Mouse (Mus musculus): ENCODE results near the gene Tmem53. TPM values are rescaled to one million over a fixed set of nuclear protein-coding genes. Genes with fewer than 3 reads are reported as not detected.

Gene Tmem53
- polyA plus RNA-seq, 1 experiment from 2014 or later, result 4.9 TPM

- H3K36me3 ChIP-seq (ENCODE audit: control insufficient read depth, insufficient read depth, low read length), result no peaks in the 10 kb centered on the region
- ATAC-seq (replicated peaks; ENCODE audit: low FRiP score) (no peak), DNase-seq (ENCODE audit: low spot score) (no peak)
- H3K4me2 ChIP-seq, result no peak overlapping the region
- no peaks in the 10 kb centered on the region for H3K9me3 ChIP-seq (ENCODE audit: control insufficient read depth, low read length)
- 64% methylated on average over 9 of the region's 9 CpGs for WGBS
- no peaks in the 10 kb centered on the region for H3K4me1 ChIP-seq (replicated peaks; ENCODE audit: control insufficient read depth, insufficient read depth, low read length)
- H3K27ac ChIP-seq (ENCODE audit: low read depth, low read length), result no peak overlapping the region
- no peaks in the 10 kb centered on the region for H3K27me3 ChIP-seq (replicated peaks; ENCODE audit: control insufficient read depth, insufficient read depth, low read length)
- H3K4me3 ChIP-seq (ENCODE audit: low read depth, low read length), result no peak overlapping the region
- no peak overlapping the region for H3K9ac ChIP-seq (ENCODE audit: low read depth, low read length)
These were observed 30.8 kb upstream of the Tmem53 start for GRCm38 (mm10) chr4:117220741-117221515.

DNA sequence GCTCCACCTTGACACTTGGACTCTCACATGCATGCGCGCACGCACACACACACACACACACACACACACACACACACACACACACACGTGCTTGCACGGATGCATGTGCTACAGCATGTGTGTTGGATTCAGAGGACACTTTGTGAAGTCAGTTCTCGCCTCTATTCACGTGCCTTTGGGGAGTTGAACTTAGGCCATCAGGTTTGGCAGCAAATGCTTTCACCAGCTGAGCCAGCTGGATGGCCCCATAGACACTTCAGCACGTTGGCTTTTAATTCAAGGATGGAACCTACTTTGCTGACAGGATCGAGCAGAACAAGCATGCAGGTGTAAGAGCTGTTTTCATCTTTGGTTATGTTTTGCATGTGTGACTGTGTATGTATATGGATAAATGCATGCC is 29.9 kb upstream of the Tmem53 start:
- H3K9me3 ChIP-seq (ENCODE audit: control insufficient read depth, low read length), result no peaks in the 10 kb centered on the region
- no peaks in the 10 kb centered on the region for H3K4me1 ChIP-seq (replicated peaks; ENCODE audit: control insufficient read depth, insufficient read depth, low read length)
- no peak overlapping the region for H3K9ac ChIP-seq (ENCODE audit: low read depth, low read length)
- ATAC-seq (replicated peaks; ENCODE audit: low FRiP score) (no peak), DNase-seq (ENCODE audit: low spot score) (no peak)
- no peaks in the 10 kb centered on the region for H3K36me3 ChIP-seq (ENCODE audit: control insufficient read depth, insufficient read depth, low read length)
- no peak overlapping the region for H3K4me2 ChIP-seq
- 83% methylated on average over 9 of the region's 9 CpGs for WGBS
- no peaks in the 10 kb centered on the region for H3K27me3 ChIP-seq (replicated peaks; ENCODE audit: control insufficient read depth, insufficient read depth, low read length)
- no peak overlapping the region for H3K4me3 ChIP-seq (ENCODE audit: low read depth, low read length)
- no peak overlapping the region for H3K27ac ChIP-seq (ENCODE audit: low read depth, low read length)

DNA sequence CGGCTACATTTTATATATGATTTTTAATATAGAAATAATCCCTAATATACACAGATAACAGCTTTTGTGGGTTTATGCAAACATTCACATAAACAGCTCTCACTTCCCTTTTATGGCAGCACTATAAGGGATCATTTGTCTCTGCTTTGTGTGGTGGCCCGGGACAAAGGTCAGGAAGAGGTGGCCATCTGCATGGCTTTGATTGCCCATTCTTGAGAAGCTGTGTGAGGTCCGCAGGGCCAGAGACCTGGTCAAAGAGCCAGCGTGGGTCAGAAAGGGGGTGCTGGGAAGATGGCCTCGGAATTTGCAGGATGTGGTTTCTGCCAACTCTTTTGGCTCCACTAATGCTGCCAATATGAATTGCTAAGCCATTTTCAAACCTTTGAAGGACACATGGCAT is 28.8 kb upstream of the Tmem53 start:
- Histone ChIP-seq H3K27me3 (replicated peaks; ENCODE audit: control insufficient read depth, insufficient read depth, low read length) (no peaks in the 10 kb centered on the region), H3K4me1 (replicated peaks; ENCODE audit: control insufficient read depth, insufficient read depth, low read length) (no peaks in the 10 kb centered on the region), H3K27ac (ENCODE audit: low read depth, low read length) (no peak overlapping the region), H3K9me3 (ENCODE audit: control insufficient read depth, low read length) (no peaks in the 10 kb centered on the region), H3K9ac (ENCODE audit: low read depth, low read length) (no peak overlapping the region), H3K4me3 (ENCODE audit: low read depth, low read length) (no peak overlapping the region), H3K4me2 (no peak overlapping the region), H3K36me3 (ENCODE audit: control insufficient read depth, insufficient read depth, low read length) (no peaks in the 10 kb centered on the region)
- 35% methylated on average over 5 of the region's 5 CpGs for WGBS
- no peak for DNase-seq (ENCODE audit: low spot score)
- no peak for ATAC-seq (replicated peaks; ENCODE audit: low FRiP score)

GRCm38 (mm10) chr4:117224122-117224521 is 27.6 kb upstream of the Tmem53 start:
- H3K4me1 ChIP-seq (replicated peaks; ENCODE audit: control insufficient read depth, insufficient read depth, low read length), result no peaks in the 10 kb centered on the region
- DNase-seq (ENCODE audit: low spot score) (no peak), ATAC-seq (replicated peaks; ENCODE audit: low FRiP score) (no peak)
- 66% methylated on average over 8 of the region's 8 CpGs for WGBS
- H3K9ac ChIP-seq (ENCODE audit: low read depth, low read length), result no peak overlapping the region
- H3K36me3 ChIP-seq (ENCODE audit: control insufficient read depth, insufficient read depth, low read length), result no peaks in the 10 kb centered on the region
- H3K27ac ChIP-seq (ENCODE audit: low read depth, low read length), result no peak overlapping the region
- no peak overlapping the region for H3K4me2 ChIP-seq
- H3K27me3 ChIP-seq (replicated peaks; ENCODE audit: control insufficient read depth, insufficient read depth, low read length), result no peaks in the 10 kb centered on the region
- H3K9me3 ChIP-seq (ENCODE audit: control insufficient read depth, low read length), result no peaks in the 10 kb centered on the region
- H3K4me3 ChIP-seq (ENCODE audit: low read depth, low read length), result no peak overlapping the region

- ATAC-seq (replicated peaks; ENCODE audit: low FRiP score) (no peak), DNase-seq (ENCODE audit: low spot score) (no peak)
- H3K9ac ChIP-seq (ENCODE audit: low read depth, low read length), result no peak overlapping the region
- no peaks in the 10 kb centered on the region for H3K9me3 ChIP-seq (ENCODE audit: control insufficient read depth, low read length)
- H3K4me2 ChIP-seq, result no peak overlapping the region
- no peak overlapping the region for H3K4me3 ChIP-seq (ENCODE audit: low read depth, low read length)
- H3K27ac ChIP-seq (ENCODE audit: low read depth, low read length), result no peak overlapping the region
- no peaks in the 10 kb centered on the region for H3K36me3 ChIP-seq (ENCODE audit: control insufficient read depth, insufficient read depth, low read length)
- H3K4me1 ChIP-seq (replicated peaks; ENCODE audit: control insufficient read depth, insufficient read depth, low read length), result no peaks in the 10 kb centered on the region
- no peaks in the 10 kb centered on the region for H3K27me3 ChIP-seq (replicated peaks; ENCODE audit: control insufficient read depth, insufficient read depth, low read length)
These were observed 26.5 kb upstream of the Tmem53 start for GRCm38 (mm10) chr4:117225250-117225649.

GRCm38 (mm10) chr4:117229590-117229989 is 22.2 kb upstream of the Tmem53 start:
- H3K36me3 ChIP-seq (ENCODE audit: control insufficient read depth, insufficient read depth, low read length), result no peaks in the 10 kb centered on the region
- DNase-seq (ENCODE audit: low spot score) (no peak), ATAC-seq (replicated peaks; ENCODE audit: low FRiP score) (no peak)
- no peak overlapping the region for H3K27ac ChIP-seq (ENCODE audit: low read depth, low read length)
- no peaks in the 10 kb centered on the region for H3K27me3 ChIP-seq (replicated peaks; ENCODE audit: control insufficient read depth, insufficient read depth, low read length)
- no peaks in the 10 kb centered on the region for H3K9me3 ChIP-seq (ENCODE audit: control insufficient read depth, low read length)
- H3K4me1 ChIP-seq (replicated peaks; ENCODE audit: control insufficient read depth, insufficient read depth, low read length), result no peaks in the 10 kb centered on the region
- no peak overlapping the region for H3K4me2 ChIP-seq
- WGBS, result 55% methylated on average over 15 of the region's 15 CpGs
- H3K4me3 ChIP-seq (ENCODE audit: low read depth, low read length), result no peak overlapping the region
- H3K9ac ChIP-seq (ENCODE audit: low read depth, low read length), result no peak overlapping the region

GRCm38 (mm10) chr4:117230331-117230730 is 21.4 kb upstream of the Tmem53 start:
- Histone ChIP-seq H3K9me3 (ENCODE audit: control insufficient read depth, low read length) (no peaks in the 10 kb centered on the region), H3K27me3 (replicated peaks; ENCODE audit: control insufficient read depth, insufficient read depth, low read length) (no peaks in the 10 kb centered on the region), H3K9ac (ENCODE audit: low read depth, low read length) (no peak overlapping the region), H3K4me3 (ENCODE audit: low read depth, low read length) (no peak overlapping the region), H3K36me3 (ENCODE audit: control insufficient read depth, insufficient read depth, low read length) (no peaks in the 10 kb centered on the region), H3K4me2 (no peak overlapping the region), H3K4me1 (replicated peaks; ENCODE audit: control insufficient read depth, insufficient read depth, low read length) (no peaks in the 10 kb centered on the region), H3K27ac (ENCODE audit: low read depth, low read length) (no peak overlapping the region)
- WGBS, result 43% methylated on average over 10 of the region's 10 CpGs
- ATAC-seq (replicated peaks; ENCODE audit: low FRiP score) (no peak), DNase-seq (ENCODE audit: low spot score) (no peak)

GRCm38 (mm10) chr4:117231208-117231607 is 20.5 kb upstream of the Tmem53 start:
- H3K27me3 ChIP-seq (replicated peaks; ENCODE audit: control insufficient read depth, insufficient read depth, low read length), result no peaks in the 10 kb centered on the region
- no peaks in the 10 kb centered on the region for H3K4me1 ChIP-seq (replicated peaks; ENCODE audit: control insufficient read depth, insufficient read depth, low read length)
- ATAC-seq (replicated peaks; ENCODE audit: low FRiP score), result no peak
- no peak overlapping the region for H3K27ac ChIP-seq (ENCODE audit: low read depth, low read length)
- 79% methylated on average over 2 of the region's 2 CpGs for WGBS
- H3K4me2 ChIP-seq, result no peak overlapping the region
- no peak overlapping the region for H3K9ac ChIP-seq (ENCODE audit: low read depth, low read length)
- H3K36me3 ChIP-seq (ENCODE audit: control insufficient read depth, insufficient read depth, low read length), result no peaks in the 10 kb centered on the region
- no peak overlapping the region for H3K4me3 ChIP-seq (ENCODE audit: low read depth, low read length)
- H3K9me3 ChIP-seq (ENCODE audit: control insufficient read depth, low read length), result no peaks in the 10 kb centered on the region
- DNase-seq (ENCODE audit: low spot score), result no peak

DNA sequence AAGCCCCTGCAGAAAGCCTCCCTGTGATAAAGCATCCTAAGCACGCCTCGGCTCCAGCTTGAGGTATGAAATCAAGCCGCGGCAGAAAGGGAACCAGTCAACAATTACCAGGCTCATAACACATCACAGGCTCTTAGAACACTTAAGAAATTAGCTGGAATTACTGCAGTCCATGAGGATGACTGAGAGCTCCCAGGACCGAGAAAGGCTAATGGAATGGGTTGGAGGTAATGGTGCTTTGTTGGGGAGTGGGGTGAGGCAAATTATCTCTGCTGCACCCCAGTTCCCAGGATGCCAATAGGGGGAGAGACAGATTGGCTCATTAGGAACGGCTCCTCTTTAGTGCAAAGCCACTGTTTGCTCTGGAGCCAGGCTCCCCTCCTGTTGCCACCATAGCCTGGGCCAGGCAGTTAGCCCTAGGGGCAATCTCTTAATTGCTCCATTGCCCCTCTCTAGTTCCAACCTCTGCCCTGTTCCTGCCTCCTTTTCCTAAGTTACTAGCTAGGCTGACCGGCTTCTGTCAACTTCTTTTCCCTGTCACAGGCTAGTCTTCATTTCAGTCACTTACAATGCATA is 17.5 kb upstream of the Tmem53 start:
- 68% methylated on average over 7 of the region's 7 CpGs for WGBS
- H3K27ac ChIP-seq (ENCODE audit: low read depth, low read length), result no peak overlapping the region
- DNase-seq (ENCODE audit: low spot score) (no peak), ATAC-seq (replicated peaks; ENCODE audit: low FRiP score) (no peak)
- H3K27me3 ChIP-seq (replicated peaks; ENCODE audit: control insufficient read depth, insufficient read depth, low read length), result no peaks in the 10 kb centered on the region
- H3K4me3 ChIP-seq (ENCODE audit: low read depth, low read length), result no peak overlapping the region
- no peak overlapping the region for H3K4me2 ChIP-seq
- H3K36me3 ChIP-seq (ENCODE audit: control insufficient read depth, insufficient read depth, low read length), result no peaks in the 10 kb centered on the region
- no peaks in the 10 kb centered on the region for H3K9me3 ChIP-seq (ENCODE audit: control insufficient read depth, low read length)
- no peak overlapping the region for H3K9ac ChIP-seq (ENCODE audit: low read depth, low read length)
- H3K4me1 ChIP-seq (replicated peaks; ENCODE audit: control insufficient read depth, insufficient read depth, low read length), result no peaks in the 10 kb centered on the region

Data from liver, embryonic 11.5 days (tissue).